Mouse (Mus musculus): ENCODE data around the gene Stxbp1. TPM values are rescaled to one million over a fixed set of nuclear protein-coding genes. Genes with fewer than 3 reads are reported as not detected.
"Not testable (repeated sequence)": the region's sequence is repeated elsewhere in the genome, so short reads cannot be mapped to it uniquely, and the experiment has no call there.

Gene Stxbp1
- polyA plus RNA-seq, 1 experiment = 1.6 TPM

- Histone ChIP-seq H3K4me3 (replicated peaks) (no peak overlapping the region), H3K36me3 (replicated peaks; ENCODE audit: low read length) (no peaks in the 10 kb centered on the region), H3K9me3 (no peaks in the 10 kb centered on the region), H3K27me3 (replicated peaks) (peaks cover 33% of the 10 kb centered on the region), H3K4me1 (peaks cover 23% of the 10 kb centered on the region)
- TF ChIP-seq FLI1 (IDR thresholded peaks at IDR 0.05; ENCODE audit: low read length) (no peak), GATA1 (IDR thresholded peaks at IDR 0.05; ENCODE audit: borderline replicate concordance, low read length) (no peak)
Measured at GRCm38 (mm10) chr2:32859010-32859621, 12.1 kb upstream of the Stxbp1 start.

DNA sequence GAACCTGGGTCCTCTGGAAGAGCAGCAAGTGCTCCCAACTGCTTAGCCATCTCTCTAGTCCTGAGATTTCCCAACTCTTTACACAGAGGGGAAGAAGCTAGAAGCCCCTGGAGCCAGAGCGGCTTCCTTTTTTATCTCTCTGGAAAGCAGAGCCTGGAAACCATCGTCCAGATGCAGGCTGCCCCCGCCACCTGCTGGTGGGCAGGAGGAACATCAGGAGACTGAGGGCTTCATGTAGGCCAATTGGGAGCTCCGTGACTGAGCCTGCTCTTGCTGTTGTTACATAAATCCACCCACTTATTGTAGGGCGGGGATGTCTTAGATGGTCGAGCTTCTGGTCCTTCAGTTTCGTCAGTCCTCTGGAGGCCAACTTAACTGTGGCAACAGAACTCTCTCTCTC lies 10.5 kb upstream of the Stxbp1 start:
- peaks cover 26% of the 10 kb centered on the region for H3K4me1 ChIP-seq
- H3K27me3 ChIP-seq (replicated peaks) = peaks cover 32% of the 10 kb centered on the region
- TF ChIP-seq GATA1 (IDR thresholded peaks at IDR 0.05; ENCODE audit: borderline replicate concordance, low read length) = no peak
- H3K36me3 ChIP-seq (replicated peaks; ENCODE audit: low read length) = no peaks in the 10 kb centered on the region
- H3K4me3 ChIP-seq (replicated peaks) = no peak overlapping the region
- H3K9me3 ChIP-seq = no peaks in the 10 kb centered on the region

- TF ChIP-seq GATA1 (IDR thresholded peaks at IDR 0.05; ENCODE audit: borderline replicate concordance, low read length) (no peak), FLI1 (IDR thresholded peaks at IDR 0.05; ENCODE audit: low read length) (no peak)
- Histone ChIP-seq H3K9me3 (no peaks in the 10 kb centered on the region), H3K4me3 (replicated peaks) (no peak overlapping the region), H3K27me3 (replicated peaks) (peaks cover 40% of the 10 kb centered on the region), H3K36me3 (replicated peaks; ENCODE audit: low read length) (no peaks in the 10 kb centered on the region), H3K4me1 (peaks cover 34% of the 10 kb centered on the region)
Measured at GRCm38 (mm10) chr2:32855790-32856465, 8.9 kb upstream of the Stxbp1 start.

- no peaks in the 10 kb centered on the region for H3K9me3 ChIP-seq
- H3K36me3 ChIP-seq (replicated peaks; ENCODE audit: low read length) = no peaks in the 10 kb centered on the region
- H3K4me3 ChIP-seq (replicated peaks) = no peak overlapping the region
- TF ChIP-seq FLI1 (IDR thresholded peaks at IDR 0.05; ENCODE audit: low read length) (no peak), GATA1 (IDR thresholded peaks at IDR 0.05; ENCODE audit: borderline replicate concordance, low read length) (no peak)
- peaks cover 42% of the 10 kb centered on the region for H3K27me3 ChIP-seq (replicated peaks)
- H3K4me1 ChIP-seq = peaks cover 34% of the 10 kb centered on the region
Measured at GRCm38 (mm10) chr2:32855046-32855785, 8.2 kb upstream of the Stxbp1 start.

GRCm38 (mm10) chr2:32854206-32854605 lies 7.2 kb upstream of the Stxbp1 start:
- Histone ChIP-seq H3K4me1 (peaks cover 32% of the 10 kb centered on the region), H3K27me3 (replicated peaks) (peaks cover 37% of the 10 kb centered on the region), H3K9me3 (0 out of 2 replicates have a peak, but pooled peaks cover 3% of the 10 kb centered on the region), H3K4me3 (replicated peaks) (no peak overlapping the region), H3K36me3 (replicated peaks; ENCODE audit: low read length) (no peaks in the 10 kb centered on the region)
- no peak for TF ChIP-seq FLI1 (IDR thresholded peaks at IDR 0.05; ENCODE audit: low read length)

GRCm38 (mm10) chr2:32853716-32854115 lies 6.7 kb upstream of the Stxbp1 start:
- peaks cover 35% of the 10 kb centered on the region for H3K27me3 ChIP-seq (replicated peaks)
- H3K9me3 ChIP-seq; H3K36me3 ChIP-seq (replicated peaks; ENCODE audit: low read length); H3K4me3 ChIP-seq (replicated peaks): not testable (repeated sequence)
- peaks cover 28% of the 10 kb centered on the region for H3K4me1 ChIP-seq

GRCm38 (mm10) chr2:32852156-32852555 lies 5.1 kb upstream of the Stxbp1 start:
- TF ChIP-seq FLI1 (IDR thresholded peaks at IDR 0.05; ENCODE audit: low read length) (no peak), GATA1 (IDR thresholded peaks at IDR 0.05; ENCODE audit: borderline replicate concordance, low read length) (no peak)
- Histone ChIP-seq H3K9me3 (0 out of 2 replicates have a peak, but pooled peaks cover 3% of the 10 kb centered on the region), H3K4me1 (peaks cover 27% of the 10 kb centered on the region), H3K27me3 (replicated peaks) (peaks cover 35% of the 10 kb centered on the region), H3K4me3 (replicated peaks) (peak overlapping the region; percentile 28), H3K36me3 (replicated peaks; ENCODE audit: low read length) (no peaks in the 10 kb centered on the region)

- Histone ChIP-seq H3K9me3 (0 out of 2 replicates have a peak, but pooled peaks cover 3% of the 10 kb centered on the region), H3K36me3 (replicated peaks; ENCODE audit: low read length) (no peaks in the 10 kb centered on the region), H3K27me3 (replicated peaks) (peaks cover 37% of the 10 kb centered on the region), H3K4me1 (peaks cover 27% of the 10 kb centered on the region), H3K4me3 (replicated peaks) (peak overlapping the region; percentile 97)
- TF ChIP-seq FLI1 (IDR thresholded peaks at IDR 0.05; ENCODE audit: low read length) = no peak
- TF ChIP-seq GATA1 (IDR thresholded peaks at IDR 0.05; ENCODE audit: borderline replicate concordance, low read length) = no peak
Measured at GRCm38 (mm10) chr2:32847468-32847821, 400 bp upstream of the Stxbp1 start.

DNA sequence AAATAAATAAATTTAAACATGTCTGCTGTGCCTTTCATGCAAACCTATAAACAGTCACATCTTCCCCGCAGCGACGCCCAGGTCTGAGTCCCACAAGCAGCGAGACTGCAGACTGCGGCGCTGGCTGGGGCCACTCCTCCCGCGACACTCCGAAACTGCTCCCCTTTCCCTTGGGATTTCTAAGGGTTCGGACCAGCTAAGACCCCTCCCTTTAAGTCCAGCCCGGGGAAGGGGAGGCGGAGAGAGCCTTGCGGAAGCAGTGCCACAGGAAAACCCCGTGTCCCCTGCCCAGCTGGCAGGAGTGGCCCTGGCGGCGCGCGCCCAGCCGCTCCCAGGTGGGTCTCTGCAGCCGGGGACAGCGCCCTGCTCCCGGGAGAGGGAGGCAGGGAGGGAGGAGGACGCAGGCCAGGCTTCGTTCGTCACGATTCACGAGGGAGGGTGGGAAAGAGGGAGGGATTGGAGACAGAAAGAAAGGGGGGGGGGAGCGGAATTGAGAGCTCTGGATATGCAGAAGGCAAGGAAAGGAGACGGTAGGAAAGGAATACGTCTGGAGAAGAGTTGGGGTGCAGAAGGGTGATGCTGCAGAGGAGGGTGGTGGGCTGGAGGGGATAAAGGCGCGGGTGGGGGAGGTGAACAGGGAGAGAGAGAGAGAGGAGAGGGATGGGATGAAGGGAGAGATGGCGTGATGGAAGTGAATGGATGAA lies 792 bp downstream of the Stxbp1 start:
- TF ChIP-seq FLI1 (IDR thresholded peaks at IDR 0.05; ENCODE audit: low read length) (no peak), GATA1 (IDR thresholded peaks at IDR 0.05; ENCODE audit: borderline replicate concordance, low read length) (no peak)
- peaks cover 23% of the 10 kb centered on the region for H3K4me1 ChIP-seq

More for the DNA sequence above, 792 bp downstream of the Stxbp1 start:
- Histone ChIP-seq H3K27me3 (replicated peaks) (peaks cover 25% of the 10 kb centered on the region), H3K9me3 (0 out of 2 replicates have a peak, but pooled peaks cover 3% of the 10 kb centered on the region), H3K4me3 (replicated peaks) (peak overlapping the region; percentile 97), H3K36me3 (replicated peaks; ENCODE audit: low read length) (no peaks in the 10 kb centered on the region)

All from megakaryocyte, embryonic 14.5 days (primary cell).